Mouse (Mus musculus) spleen, embryonic (tissue): Measurements from ENCODE around the gene Nebl.

Experiments
- CTCF ChIA-PET: fragments of 350-600 bp; sonication (Branson Sonifier 250); formaldehyde crosslinking; loops from one replicate; lab custom pipeline; 2022; lab: Charles Lee

The Nebl gene

GRCm38 (mm10) chr2:17523791-17524190, 207.5 kb downstream of the Nebl start:
- CTCF ChIA-PET, result no interaction called here

- CTCF ChIA-PET, result no interaction called here
These were observed 215.6 kb downstream of the Nebl start for GRCm38 (mm10) chr2:17515686-17516085.

GRCm38 (mm10) chr2:17514765-17515164, 216.5 kb downstream of the Nebl start:
- CTCF ChIA-PET, result no interaction called here

- CTCF ChIA-PET, result no interaction called here
These were observed 221.3 kb downstream of the Nebl start for GRCm38 (mm10) chr2:17509942-17510341.

GRCm38 (mm10) chr2:17507362-17507761, 223.9 kb downstream of the Nebl start:
- CTCF ChIA-PET, result no interaction called here

GRCm38 (mm10) chr2:17504115-17504774, 227.0 kb downstream of the Nebl start:
- CTCF ChIA-PET, result no interaction called here

- CTCF ChIA-PET, result no interaction called here
These were observed 230.2 kb downstream of the Nebl start for GRCm38 (mm10) chr2:17501075-17501474.

GRCm38 (mm10) chr2:17465517-17466174, 265.6 kb downstream of the Nebl start:
- CTCF ChIA-PET, result no interaction called here

GRCm38 (mm10) chr2:17460434-17460833, 270.8 kb downstream of the Nebl start:
- CTCF ChIA-PET, result no interaction called here

- CTCF ChIA-PET, result no interaction called here
These were observed 277.6 kb downstream of the Nebl start for GRCm38 (mm10) chr2:17453676-17454075.

GRCm38 (mm10) chr2:17448341-17448740, 282.9 kb downstream of the Nebl start:
- CTCF ChIA-PET, result no interaction called here

GRCm38 (mm10) chr2:17443581-17443980, 287.7 kb downstream of the Nebl start:
- CTCF ChIA-PET, result no interaction called here

GRCm38 (mm10) chr2:17438317-17438716, 292.9 kb downstream of the Nebl start:
- CTCF ChIA-PET, result no interaction called here

- CTCF ChIA-PET, result no interaction called here
These were observed 294.4 kb downstream of the Nebl start for GRCm38 (mm10) chr2:17436739-17437440.

GRCm38 (mm10) chr2:17435217-17435616, 296.0 kb downstream of the Nebl start:
- CTCF ChIA-PET, result interaction anchor here (0.6 kb wide), 1 partner anchor 825 kb away, joined by 22 read pairs; no protein-coding TSS in a partner anchor

- CTCF ChIA-PET, result no interaction called here
These were observed 302.2 kb downstream of the Nebl start for GRCm38 (mm10) chr2:17429028-17429427.

GRCm38 (mm10) chr2:17428156-17428555, 303.1 kb downstream of the Nebl start:
- CTCF ChIA-PET, result no interaction called here

GRCm38 (mm10) chr2:17422967-17423366, 308.3 kb downstream of the Nebl start:
- CTCF ChIA-PET, result no interaction called here

- CTCF ChIA-PET, result interaction anchor here (0.6 kb wide), 2 partner anchors 30 to 1458 kb away, joined by 3 read pairs; no protein-coding TSS in a partner anchor
These were observed 315.9 kb downstream of the Nebl start for GRCm38 (mm10) chr2:17415347-17415746.

- CTCF ChIA-PET, result no interaction called here
These were observed 316.9 kb downstream of the Nebl start for GRCm38 (mm10) chr2:17414324-17414723.

- CTCF ChIA-PET, result no interaction called here
These were observed 317.6 kb downstream of the Nebl start for GRCm38 (mm10) chr2:17413496-17414268.

- CTCF ChIA-PET, result no interaction called here
These were observed 322.0 kb downstream of the Nebl start for GRCm38 (mm10) chr2:17409276-17409675.
